Mouse (Mus musculus) B cell, adult 62 days (primary cell): Measurements from ENCODE around the gene Nlrp1b. TPM values are rescaled to one million over a fixed set of nuclear protein-coding genes. Genes with fewer than 3 reads are reported as not detected.

Experiments used
- total RNA-seq: library from RNA; stranded (reverse); gene quantifications from 4 replicates; pipeline ENCODE4 v1.2.4, GENCODE M21; 2023

The Nlrp1b gene
- 2.8 to 4.1 TPM (median 3.0 TPM) in 4 replicates for total RNA-seq

DNA sequence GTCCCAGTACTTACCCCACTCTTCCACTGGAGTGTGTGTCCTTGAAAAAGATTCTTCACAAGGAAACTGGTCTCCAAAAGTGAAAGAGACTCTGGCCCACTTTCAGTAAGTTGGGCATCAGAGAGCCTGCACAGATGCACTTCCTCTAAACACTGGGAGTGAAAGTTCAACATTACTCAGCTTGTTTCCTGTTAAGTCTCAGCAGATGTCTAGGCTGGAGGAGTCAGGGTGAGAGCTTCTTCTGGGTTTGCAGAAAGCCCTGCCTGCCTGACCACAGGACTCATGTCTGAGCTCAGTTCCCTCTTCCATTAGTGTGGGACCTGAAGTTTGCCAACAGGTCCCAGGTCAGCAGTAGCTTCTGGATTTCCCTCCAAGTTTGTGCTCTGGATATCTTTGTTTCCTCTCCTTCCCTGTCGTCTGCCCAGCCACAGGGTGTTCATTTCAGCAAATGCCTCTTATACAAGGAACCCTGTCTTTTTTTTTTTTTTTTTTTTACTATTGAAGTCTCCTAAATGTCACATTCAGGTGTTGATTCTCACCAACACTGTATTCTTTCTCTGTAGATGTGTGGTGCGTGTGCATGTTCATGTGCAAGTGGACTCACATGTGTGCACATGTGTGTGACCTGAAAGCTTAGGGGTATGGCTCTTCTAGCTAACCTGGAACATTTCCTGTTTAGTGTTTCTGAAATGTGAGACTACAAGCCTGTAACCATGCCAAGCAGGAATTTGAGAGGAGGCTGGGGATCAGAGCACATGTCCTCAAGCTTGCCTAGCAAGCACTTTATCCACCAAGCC, at the start of gene Nlrp1b:
TSS of gene Nlrp1b (minus strand) at position 50 of the 797 bp plus-strand sequence.

DNA sequence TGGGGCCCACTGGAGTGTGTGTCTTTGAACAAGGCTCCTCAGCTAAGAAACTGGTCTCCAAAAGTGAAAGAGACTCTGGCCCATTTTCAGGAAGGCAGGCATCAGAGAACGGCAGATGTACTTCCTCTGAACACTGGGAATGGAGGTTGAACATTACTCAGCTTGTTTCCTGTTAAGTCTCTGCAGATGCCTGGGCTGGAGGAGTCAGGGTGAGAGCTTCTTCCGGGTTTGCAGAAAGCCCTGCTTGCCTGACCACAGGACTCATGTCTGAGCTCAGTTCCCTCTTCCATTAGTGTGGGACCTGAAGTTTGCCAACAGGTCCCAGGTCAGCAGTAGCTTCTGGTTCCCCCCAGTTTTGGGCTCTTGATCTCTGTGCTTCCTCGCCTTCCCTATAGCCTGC, 85.9 kb downstream of the Nlrp1b start, which contains the start of gene Nlrp1a:
TSS of gene Nlrp1a (minus strand) at position 44 of the 400 bp plus-strand sequence.

Other genes starting within 250 kb of the Nlrp1b start
- gene C1qbp, start 247.7 kb downstream of the Nlrp1b start, total RNA-seq: 84.0 to 89.1 TPM (median 84.0 TPM) in 4 replicates
- gene Dhx33, start 226.3 kb downstream of the Nlrp1b start, total RNA-seq: 29.0 to 34.3 TPM (median 31.4 TPM) in 4 replicates
- gene Mis12, start 211.1 kb downstream of the Nlrp1b start, total RNA-seq: 7.5 to 14.6 TPM (median 10.5 TPM) in 4 replicates
- gene Derl2, start 210.9 kb downstream of the Nlrp1b start, total RNA-seq: 22.0 to 26.2 TPM (median 24.9 TPM) in 4 replicates
- not detected in 4 replicates for gene 6330403K07Rik, start 197.2 kb downstream of the Nlrp1b start, total RNA-seq
- 2.2 to 3.1 TPM (median 2.7 TPM) in 4 replicates for gene Nlrp1a, start 86.0 kb downstream of the Nlrp1b start, total RNA-seq